Mouse (Mus musculus): Measurements from ENCODE around the gene Trem1.

The Trem1 gene

GRCm38 (mm10) chr17:48268276-48268675 is 35.7 kb downstream of the Trem1 start:
- no peak for DNase-seq (ENCODE audit: low spot score)

DNA sequence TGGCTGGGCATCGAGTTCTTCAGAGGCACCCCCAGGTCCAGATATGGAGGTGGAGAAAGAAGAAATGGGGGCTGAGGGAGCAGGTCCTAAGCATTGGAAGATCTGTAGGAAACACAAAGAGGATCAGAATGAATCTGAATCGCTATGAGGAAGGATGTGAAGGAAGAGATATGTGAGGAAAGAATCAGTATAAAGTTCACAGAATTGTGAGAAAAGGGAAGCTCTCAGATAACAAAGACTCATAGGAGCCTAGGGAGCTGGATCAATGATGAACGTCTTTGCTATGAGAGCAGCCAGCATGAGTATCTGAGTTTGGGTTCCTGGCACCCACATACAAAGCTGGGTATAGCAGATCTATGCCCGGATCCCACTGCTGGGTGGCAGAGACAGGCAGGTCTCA is 37.3 kb downstream of the Trem1 start:
- DNase-seq (ENCODE audit: low spot score), result no peak

- DNase-seq (ENCODE audit: low spot score), result no peak
These were observed 39.6 kb downstream of the Trem1 start for GRCm38 (mm10) chr17:48272158-48272557.

GRCm38 (mm10) chr17:48272598-48272997 is 40.0 kb downstream of the Trem1 start:
- DNase-seq (ENCODE audit: low spot score), result no peak

GRCm38 (mm10) chr17:48274098-48274497 is 41.5 kb downstream of the Trem1 start:
- DNase-seq (ENCODE audit: low spot score), result no peak

- peak; percentile 68 for DNase-seq (ENCODE audit: low spot score)
These were observed 42.3 kb downstream of the Trem1 start for GRCm38 (mm10) chr17:48274885-48275284.

GRCm38 (mm10) chr17:48275736-48276135 is 43.2 kb downstream of the Trem1 start:
- no peak for DNase-seq (ENCODE audit: low spot score)

GRCm38 (mm10) chr17:48278381-48278780 is 45.8 kb downstream of the Trem1 start:
- no peak for DNase-seq (ENCODE audit: low spot score)

DNA sequence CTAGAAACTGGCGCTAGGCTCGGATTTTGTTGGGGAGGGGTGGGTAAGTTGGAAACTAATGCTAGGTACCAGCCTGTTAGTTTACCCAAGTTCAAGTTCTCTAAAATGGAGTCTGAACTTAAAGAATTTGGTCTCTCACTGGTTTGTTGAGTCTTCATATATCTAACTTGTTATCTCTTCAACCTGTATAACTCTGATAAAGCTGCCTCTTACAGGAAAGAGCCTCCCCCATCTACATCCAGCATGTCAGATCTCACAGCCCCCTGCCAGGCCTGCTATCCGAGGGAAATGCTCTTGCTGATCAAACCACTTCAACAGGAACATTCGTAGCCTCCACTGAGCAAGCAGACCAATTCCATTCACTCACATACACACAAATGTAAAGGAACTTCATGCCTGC is 46.4 kb downstream of the Trem1 start:
- no peak for DNase-seq (ENCODE audit: low spot score)

DNA sequence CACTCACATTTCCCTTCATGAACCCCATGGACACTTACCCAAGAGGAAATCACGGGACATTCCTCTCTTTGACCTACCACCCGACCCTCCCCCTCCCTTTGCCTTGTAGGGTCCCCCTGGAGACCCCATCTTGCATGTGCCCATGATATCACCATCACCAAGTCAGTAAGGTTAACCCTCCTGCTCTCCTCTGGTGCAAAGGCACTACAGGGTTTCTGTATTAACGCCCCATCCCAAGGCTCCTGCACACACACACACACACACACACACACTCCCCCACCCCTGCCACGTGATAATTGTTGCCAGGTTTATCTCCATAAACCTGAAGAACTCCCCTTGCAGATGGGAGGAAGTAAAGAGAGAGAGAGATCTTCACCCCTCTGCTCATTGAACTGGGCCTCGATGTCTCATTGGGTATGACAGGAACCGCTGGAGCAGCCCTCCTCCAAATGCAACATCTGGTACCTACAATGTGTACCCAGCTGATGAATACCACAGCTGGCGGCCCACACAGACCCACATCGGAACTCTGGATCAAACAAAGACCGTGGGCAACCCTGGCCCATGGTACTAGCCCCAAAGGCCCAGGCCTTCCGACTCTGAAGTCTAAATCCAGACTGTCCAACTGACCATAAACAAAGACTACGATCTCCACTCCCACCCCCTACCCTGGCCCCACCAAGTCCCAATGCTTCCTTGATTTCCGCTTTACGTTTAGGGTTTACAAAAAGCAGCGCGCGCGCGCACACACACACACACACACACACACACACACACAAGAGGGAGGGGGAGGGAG is 48.6 kb downstream of the Trem1 start:
- no peak for DNase-seq (ENCODE audit: low spot score)

DNA sequence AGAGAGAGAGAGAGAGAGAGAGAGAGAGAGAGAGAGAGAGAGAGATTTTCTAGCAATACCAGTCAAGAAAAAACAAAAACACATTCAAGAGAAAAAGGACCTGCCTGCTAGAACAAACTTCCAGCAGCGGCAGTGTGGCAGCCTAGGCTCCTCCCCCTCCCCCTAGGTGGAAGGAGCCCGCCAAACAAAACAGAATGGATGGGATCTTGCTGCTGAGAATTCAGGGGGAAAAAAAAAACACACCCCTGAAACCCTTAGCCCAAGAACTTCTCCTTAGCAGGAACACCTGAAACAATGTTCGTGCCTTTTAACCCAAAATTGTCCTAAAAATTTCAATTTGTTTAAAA is 49.1 kb downstream of the Trem1 start:
- no peak for DNase-seq (ENCODE audit: low spot score)

DNA sequence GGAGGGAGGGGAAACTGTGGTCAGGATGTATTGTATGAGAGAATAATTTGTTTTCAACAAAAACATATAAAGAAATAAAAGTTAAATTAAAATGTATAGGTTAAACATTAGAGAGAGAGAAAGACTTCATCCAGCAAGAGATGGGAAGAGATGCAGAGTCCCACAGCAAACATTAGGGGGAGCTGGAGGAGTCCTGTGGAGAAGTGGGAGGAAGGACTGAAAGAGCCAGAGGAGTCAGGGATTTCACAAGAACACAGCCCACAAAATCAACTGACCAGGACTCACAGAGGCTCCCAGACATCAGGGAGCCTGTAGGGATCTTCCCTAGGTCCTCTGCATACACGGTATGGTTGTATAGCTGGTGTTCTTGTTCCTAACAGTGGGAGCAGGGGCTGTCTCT is 54.2 kb downstream of the Trem1 start:
- no peak for DNase-seq (ENCODE audit: low spot score)

- no peak for DNase-seq (ENCODE audit: low spot score)
These were observed 54.7 kb downstream of the Trem1 start for GRCm38 (mm10) chr17:48287276-48287675.

GRCm38 (mm10) chr17:48293500-48294194 is 61.1 kb downstream of the Trem1 start:
- DNase-seq (ENCODE audit: low spot score), result no peak

Measured in lung, postnatal 25 days (tissue).